Mouse (Mus musculus) ES-E14 (cell line): ENCODE data around the gene Tanc1. TPM values are rescaled to one million over a fixed set of nuclear protein-coding genes. Genes with fewer than 3 reads are reported as not detected.

Experiments used
- DNase-seq: peaks from one replicate; pipeline ENCODE4 v3.0.0-alpha.2; 2013; ENCODE audit warnings: low read depth, low spot score
- H3K27ac ChIP-seq: 2 replicates; pipeline ENCODE4 v1.5.1; 2012; ENCODE audit warnings: low read depth, mild to moderate bottlenecking, low read length, moderate library complexity, mixed read lengths; ENCODE audit not compliant: poor library complexity, insufficient read depth, severe bottlenecking
- H3K36me3 ChIP-seq: 2 replicates; pipeline ENCODE4 v1.6.1; 2012; ENCODE audit warnings: mild to moderate bottlenecking, low read length, moderate library complexity, mixed read lengths; ENCODE audit not compliant: control insufficient read depth, poor library complexity, insufficient read depth, severe bottlenecking
- H3K4me1 ChIP-seq, 2 experiments: fragments of 150-350 bp in 1 of 2; sonication (generic) in 1 of 2; 2 replicates each; pipeline ENCODE4 v1.6.1; 2012; ENCODE audit warnings: low read length in 2 of 2, mild to moderate bottlenecking in 1 of 2, mixed read lengths in 1 of 2; ENCODE audit not compliant: control insufficient read depth in 2 of 2, insufficient read depth in 2 of 2, poor library complexity in 1 of 2
- H3K4me3 ChIP-seq, 2 experiments: fragments of 150-350 bp in 1 of 2; sonication (generic) in 1 of 2; 2 replicates each; pipeline ENCODE4 v1.5.1; 2012; ENCODE audit warnings: low read length in 2 of 2, low read depth in 1 of 2, mild to moderate bottlenecking in 1 of 2, mixed read lengths in 1 of 2; ENCODE audit not compliant: insufficient read depth in 1 of 2, poor library complexity in 1 of 2, severe bottlenecking in 1 of 2
- H3K9ac ChIP-seq: 2 replicates; pipeline ENCODE4 v1.6.1; 2012; ENCODE audit warnings: low read depth, mild to moderate bottlenecking, low read length, mixed read lengths; ENCODE audit not compliant: poor library complexity, insufficient read depth, severe bottlenecking
- H3K9me3 ChIP-seq: fragments of 150-350 bp; sonication (generic); 2 replicates; pipeline ENCODE4 v1.6.1; 2012; ENCODE audit warnings: low read depth, mild to moderate bottlenecking, low read length; ENCODE audit not compliant: control insufficient read depth, insufficient read depth
- CHD2 ChIP-seq: IDR thresholded peaks from 2 replicates; pipeline ENCODE4 v1.6.1; 2014; ENCODE audit warnings: mild to moderate bottlenecking, low read depth, low read length, inconsistent platforms
- HCFC1 ChIP-seq: IDR thresholded peaks from 2 replicates; pipeline ENCODE4 v1.6.1; 2012; ENCODE audit warnings: low read length, inconsistent platforms, borderline replicate concordance; ENCODE audit not compliant: insufficient read depth
- MAFK ChIP-seq: IDR thresholded peaks from 2 replicates; pipeline ENCODE4 v1.6.1; 2014; ENCODE audit warnings: mild to moderate bottlenecking, low read depth, low read length, inconsistent platforms; ENCODE audit not compliant: insufficient read depth
- ZC3H11A ChIP-seq: IDR thresholded peaks from 2 replicates; pipeline ENCODE4 v1.6.1; 2012; ENCODE audit warnings: low read depth, mild to moderate bottlenecking, inconsistent platforms, low read length, borderline replicate concordance
- ZNF384 ChIP-seq: IDR thresholded peaks from 2 replicates; pipeline ENCODE4 v1.6.1; 2012; ENCODE audit warnings: low read depth, low read length, inconsistent platforms
- in situ Hi-C, 2 experiments: fragments of 600-800 bp; cut with MboI; formaldehyde crosslinking; loops; one replicate each; pipeline ENCODE4 v1.15.1; 2025; ENCODE audit warnings: low sequenced_read_pairs in 2 of 2, inconsistent platforms in 1 of 2; ENCODE audit not compliant: unreplicated experiment in 2 of 2
- total RNA-seq: library from RNA; depleted of rRNA; stranded (reverse); fragments of 300-350 nt; gene quantifications from 2 replicates; pipeline ENCODE4 v1.2.3, GENCODE M21; 2012

Gene Tanc1
- total RNA-seq, 1 experiment: 28.2 TPM

- Histone ChIP-seq H3K9me3 (no peaks in the 10 kb centered on the region), H3K9ac (no peak overlapping the region), H3K4me1 (peaks cover 5 to 53% of the 10 kb centered on the region in 2 experiments), H3K36me3 (peaks cover 2% of the 10 kb centered on the region; the same call in 1 of the 2 replicates), H3K27ac (no peak overlapping the region), H3K4me3 (no peak overlapping the region)
- TF ChIP-seq HCFC1: no peak
- in situ Hi-C loops: no loop called here
- DNase-seq: no peak
Measured at GRCm38 (mm10) chr2:59672086-59672485, 60.2 kb downstream of the Tanc1 start.

- TF ChIP-seq ZC3H11A (no peak), CHD2 (no peak)
- in situ Hi-C loops: no loop called here
- DNase-seq: no peak
- Histone ChIP-seq H3K9me3 (no peaks in the 10 kb centered on the region), H3K4me3 (no peak overlapping the region), H3K4me1 (peaks cover 5 to 53% of the 10 kb centered on the region in 2 experiments), H3K27ac (no peak overlapping the region), H3K36me3 (peaks cover 2% of the 10 kb centered on the region; the same call in 1 of the 2 replicates), H3K9ac (no peak overlapping the region)
Measured at GRCm38 (mm10) chr2:59672686-59673085, 60.8 kb downstream of the Tanc1 start.

- in situ Hi-C loops: no loop called here
- H3K9me3 ChIP-seq: no peaks in the 10 kb centered on the region
- peaks cover 5 to 56% of the 10 kb centered on the region in 2 experiments for H3K4me1 ChIP-seq
- H3K4me3 ChIP-seq: no peak overlapping the region
- H3K27ac ChIP-seq: no peak overlapping the region; the same call in 1 of the 2 replicates
- DNase-seq: no peak
- H3K9ac ChIP-seq: no peak overlapping the region
- H3K36me3 ChIP-seq: no peaks in the 10 kb centered on the region; the same call in 1 of the 2 replicates
- TF ChIP-seq ZC3H11A (no peak), CHD2 (no peak)
Measured at GRCm38 (mm10) chr2:59673351-59673750, 61.5 kb downstream of the Tanc1 start.

GRCm38 (mm10) chr2:59673877-59674276 lies 62.0 kb downstream of the Tanc1 start:
- H3K27ac ChIP-seq: no peak overlapping the region; the same call in 1 of the 2 replicates
- DNase-seq: no peak
- H3K36me3 ChIP-seq: no peaks in the 10 kb centered on the region; the same call in 1 of the 2 replicates
- H3K4me1 ChIP-seq: peaks cover 7 to 60% of the 10 kb centered on the region in 2 experiments
- H3K4me3 ChIP-seq: no peak overlapping the region
- in situ Hi-C loops: no loop called here
- H3K9me3 ChIP-seq: no peaks in the 10 kb centered on the region
- no peak overlapping the region for H3K9ac ChIP-seq
- TF ChIP-seq ZC3H11A (no peak), CHD2 (no peak), HCFC1 (no peak), ZNF384 (no peak), MAFK (no peak)

GRCm38 (mm10) chr2:59675270-59675995 lies 63.6 kb downstream of the Tanc1 start:
- DNase-seq: no peak
- in situ Hi-C loops: no loop called here
- TF ChIP-seq CHD2 (no peak), ZNF384 (no peak), ZC3H11A (no peak), HCFC1 (no peak), MAFK (no peak)
- H3K4me3 ChIP-seq: peak overlapping the region in 1 of 2 experiments; percentile 20; a peak in 1 of 4 replicates
- peak overlapping the region; percentile 31; the same call in 1 of the 2 replicates for H3K27ac ChIP-seq
- H3K9ac ChIP-seq: peak overlapping the region; percentile 26; the same call in 1 of the 2 replicates
- no peaks in the 10 kb centered on the region for H3K9me3 ChIP-seq
- H3K4me1 ChIP-seq: peaks cover 14 to 65% of the 10 kb centered on the region in 2 experiments
- no peaks in the 10 kb centered on the region; the same call in 1 of the 2 replicates for H3K36me3 ChIP-seq
